Mouse (Mus musculus): ENCODE measurements at regions not wholly inside any gene's neighbourhood (a gene's known extent, or its start where the extent isn't known, plus 50 kb on each side); places are given as distances from the start of the nearest gene placed in this dataset.

GRCm38 (mm10) chr5:116752941-116753340 is 161.3 kb upstream of the Srrm4 start:
- TF ChIP-seq GATA1 (IDR thresholded peaks at IDR 0.05; ENCODE audit: borderline replicate concordance, low read length) (no peak), FLI1 (IDR thresholded peaks at IDR 0.05; ENCODE audit: low read length) (no peak)
